Mouse (Mus musculus): ENCODE data around the gene Zfp536.

- TF ChIP-seq POLR2A (IDR thresholded peaks at IDR 0.05; ENCODE audit: low read depth, low read length), result no peak
- TF ChIP-seq JUND (conservative IDR thresholded peaks at IDR 0.05; ENCODE audit: low read depth, low read length), result no peak
- TF ChIP-seq CTCF (conservative IDR thresholded peaks at IDR 0.05 in 1 of 2, IDR thresholded peaks at IDR 0.05 in 1 of 2; ENCODE audit: low read depth in 2 of 2, low read length in 2 of 2), result no peak
- no peak for TF ChIP-seq PAX5 (IDR thresholded peaks at IDR 0.05; ENCODE audit: low read length)
- no peak for TF ChIP-seq KAT2A (IDR thresholded peaks at IDR 0.05; ENCODE audit: insufficient replicate concordance, low read length)
- no peak for TF ChIP-seq EP300 (IDR thresholded peaks at IDR 0.05; ENCODE audit: low read length)
- TF ChIP-seq RCOR1 (conservative IDR thresholded peaks at IDR 0.05; ENCODE audit: low read depth, low read length), result no peak
- no peak for TF ChIP-seq CHD1 (IDR thresholded peaks at IDR 0.05; ENCODE audit: low read depth, low read length)
- TF ChIP-seq E2F4 (IDR thresholded peaks at IDR 0.05; ENCODE audit: insufficient replicate concordance, low read depth, low read length), result no peak
These were observed 167.0 kb downstream of the Zfp536 start for GRCm38 (mm10) chr7:37606472-37606871.

All from CH12.LX (cell line).